Mouse (Mus musculus) forebrain, embryonic 16.5 days (tissue): ENCODE measurements at regions not wholly inside any gene's neighbourhood (a gene's known extent, or its start where the extent isn't known, plus 50 kb on each side); places are given as distances from the start of the nearest gene placed in this dataset.
"Not testable (repeated sequence)": the region's sequence is repeated elsewhere in the genome, so short reads cannot be mapped to it uniquely, and the experiment has no call there.

Source experiments
- ATAC-seq: fragments of 200-750 bp; cut with Nextera tagmentation; 2 replicates; pipeline ENCODE4 v1.8.0; 2017; ENCODE audit warnings: mild to moderate bottlenecking, moderate library complexity
- H3K27ac ChIP-seq: fragments of 300-500 bp; sonication (generic); 2 replicates; pipeline ENCODE4 v1.5.1; 2014; ENCODE audit warnings: low read length, control low read depth
- H3K27me3 ChIP-seq: fragments of 300-500 bp; sonication (generic); replicated peaks from 2 replicates; pipeline ENCODE4 v1.6.1; 2014; ENCODE audit warnings: low read length; ENCODE audit not compliant: control insufficient read depth, insufficient read depth
- H3K36me3 ChIP-seq: fragments of 300-500 bp; sonication (generic); 2 replicates; pipeline ENCODE4 v1.6.1; 2014; ENCODE audit not compliant: control insufficient read depth, insufficient read depth
- H3K4me1 ChIP-seq: fragments of 300-500 bp; sonication (generic); replicated peaks from 2 replicates; pipeline ENCODE4 v1.6.1; 2014; ENCODE audit warnings: low read length; ENCODE audit not compliant: control insufficient read depth, insufficient read depth
- H3K4me2 ChIP-seq: fragments of 300-500 bp; sonication (generic); 2 replicates; pipeline ENCODE4 v1.6.1; 2014; ENCODE audit warnings: mild to moderate bottlenecking, low read length, control low read depth
- H3K4me3 ChIP-seq: fragments of 300-500 bp; sonication (generic); replicated peaks from 2 replicates; pipeline ENCODE4 v1.5.1; 2014; ENCODE audit warnings: mild to moderate bottlenecking, low read length, control low read depth
- H3K9ac ChIP-seq: fragments of 300-500 bp; sonication (generic); replicated peaks from 2 replicates; pipeline ENCODE4 v1.6.1; 2014; ENCODE audit warnings: low read depth, low read length, control low read depth
- H3K9me3 ChIP-seq: fragments of 300-500 bp; sonication (generic); 2 replicates; pipeline ENCODE4 v1.6.1; 2016; ENCODE audit warnings: low read length; ENCODE audit not compliant: control insufficient read depth
- WGBS: fragments of 180-500 bp; shearing (Covaris S2); extraction: QIAGEN DNeasy Blood & Tissue Kit; methylation state at CpG from one replicate; pipeline ENCODE4 v1.1.7; 2014; 5-methylcytosine and 5-hydroxymethylcytosine counted together

DNA sequence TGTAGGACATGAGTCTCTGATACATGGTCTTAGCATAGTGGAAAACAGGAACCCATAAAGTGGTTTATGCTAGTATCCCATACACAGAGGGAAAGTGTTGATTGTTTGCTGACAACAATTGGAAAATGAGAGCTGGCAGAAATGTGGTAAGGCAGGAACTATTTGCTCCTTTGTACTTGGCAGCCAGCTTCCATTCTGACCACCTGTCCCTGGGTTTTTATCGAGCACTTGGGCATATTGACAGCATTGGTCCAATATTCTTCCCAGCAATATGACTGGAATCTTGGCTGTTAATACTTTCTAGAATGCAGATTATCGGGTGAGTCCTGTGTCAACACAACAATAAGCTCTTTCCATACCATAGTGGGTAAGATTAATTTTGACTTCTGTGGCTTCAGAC lies 67.7 kb downstream of the Sult1c2 start:
- not testable (repeated sequence) for H3K9me3 ChIP-seq, H3K9ac ChIP-seq, H3K36me3 ChIP-seq, H3K27me3 ChIP-seq, H3K4me3 ChIP-seq, H3K4me2 ChIP-seq, ATAC-seq, H3K4me1 ChIP-seq, H3K27ac ChIP-seq
- WGBS = 77% methylated on average over 2 of the region's 2 CpGs

DNA sequence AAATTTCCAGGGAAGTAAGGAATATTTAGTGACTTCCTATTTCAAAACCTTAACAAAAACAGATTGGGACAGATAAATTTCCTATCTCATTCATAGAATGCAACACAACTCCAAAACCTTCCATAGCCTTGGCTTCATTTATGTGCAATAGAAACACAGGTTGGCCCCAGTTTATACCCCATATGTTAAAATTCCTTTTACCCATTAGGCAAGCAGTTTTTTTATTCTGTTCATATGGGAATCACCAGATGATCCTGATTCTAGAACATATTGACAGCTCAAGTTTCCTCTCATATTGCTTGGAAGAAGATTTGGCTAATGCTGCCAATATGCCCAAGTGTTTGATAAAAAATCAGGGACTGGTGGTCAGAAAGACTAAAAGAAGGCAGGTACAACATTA lies 71.8 kb upstream of the Sgo1 start:
- Histone ChIP-seq H3K27me3 (no peaks in the 10 kb centered on the region), H3K4me3 (no peak overlapping the region), H3K36me3 (no peaks in the 10 kb centered on the region), H3K4me1 (0 out of 2 replicates have a peak, but pooled peaks cover 3% of the 10 kb centered on the region), H3K4me2 (no peak overlapping the region), H3K9ac (no peak overlapping the region), H3K9me3 (no peaks in the 10 kb centered on the region), H3K27ac (no peak overlapping the region)
- ATAC-seq = peak; percentile 69

DNA sequence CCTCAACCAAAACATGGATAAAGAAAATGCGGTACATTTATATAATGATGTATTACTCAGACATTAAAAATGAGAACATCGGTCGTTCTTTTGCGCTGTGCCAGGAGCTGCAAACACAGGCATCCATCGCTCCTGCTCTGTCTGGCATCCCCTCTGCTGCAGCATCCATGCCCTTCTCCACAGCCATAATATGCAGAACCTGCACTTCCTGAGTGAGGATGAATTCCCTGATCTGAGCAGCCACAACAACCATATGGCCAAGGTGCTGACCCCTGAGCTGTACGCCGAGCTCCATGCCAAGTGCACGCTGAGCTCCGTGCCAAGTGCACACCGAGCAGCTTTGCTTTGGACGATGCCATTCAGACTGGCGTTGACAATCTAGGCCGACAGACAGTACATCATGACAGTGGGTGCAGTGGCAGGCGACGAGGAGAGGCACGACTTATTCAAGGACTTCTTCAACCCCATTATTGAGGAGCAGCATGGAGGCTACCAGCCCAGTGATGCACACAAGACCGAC lies 56.9 kb upstream of the Sgo1 start:
- Histone ChIP-seq H3K4me1 (no peaks in the 10 kb centered on the region), H3K9me3 (no peaks in the 10 kb centered on the region), H3K27me3 (no peaks in the 10 kb centered on the region), H3K36me3 (no peaks in the 10 kb centered on the region), H3K27ac (no peak overlapping the region), H3K9ac (no peak overlapping the region), H3K4me2 (no peak overlapping the region), H3K4me3 (no peak overlapping the region)
- no peak for ATAC-seq
- WGBS = 90% methylated on average over 17 of the region's 17 CpGs
